Mouse (Mus musculus): ENCODE data around the gene Aifm3. TPM values are rescaled to one million over a fixed set of nuclear protein-coding genes. Genes with fewer than 3 reads are reported as not detected.
"Not testable (repeated sequence)": the region's sequence is repeated elsewhere in the genome, so short reads cannot be mapped to it uniquely, and the experiment has no call there.

The Aifm3 gene
- polyA plus RNA-seq, 1 experiment, result 472 TPM

DNA sequence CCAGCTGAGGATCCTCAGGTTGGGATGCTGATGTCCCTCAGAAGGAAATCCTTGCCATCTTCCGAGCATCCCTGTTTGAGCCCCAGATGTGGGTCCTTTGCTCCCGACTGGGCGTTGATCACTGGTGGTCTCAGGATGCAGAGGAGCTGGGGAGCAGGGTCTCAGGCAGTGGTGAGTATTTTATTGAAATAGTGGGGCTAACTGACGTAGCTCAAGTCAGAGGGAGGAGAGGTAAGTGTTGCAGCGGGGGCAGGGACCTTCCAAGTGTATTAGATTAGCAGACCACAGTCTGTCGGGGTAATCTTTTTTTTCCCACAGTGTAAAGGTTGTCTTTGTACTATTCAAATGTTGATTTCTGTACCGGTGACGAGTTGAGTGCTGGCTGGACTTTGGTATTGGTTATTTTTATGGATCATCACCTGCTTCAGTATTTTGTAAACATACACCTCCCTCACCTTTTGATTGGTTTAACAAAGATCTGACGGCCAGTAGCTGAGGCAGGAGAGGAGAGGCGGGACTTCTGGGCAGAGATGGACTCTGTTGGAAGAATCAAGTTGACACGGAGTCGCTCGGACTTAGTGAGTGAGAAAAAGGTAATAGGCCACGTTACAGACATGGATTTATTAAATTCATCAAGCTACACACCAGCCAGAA is 43.4 kb downstream of the Aifm3 start:
- 73% methylated on average over 14 of the region's 14 CpGs for WGBS

GRCm38 (mm10) chr16:17536584-17536983 is 47.2 kb downstream of the Aifm3 start:
- TF ChIP-seq POLR2A (IDR thresholded peaks at IDR 0.05; ENCODE audit: borderline replicate concordance, insufficient read depth, low read length), result no peak
- TF ChIP-seq CTCF (IDR thresholded peaks at IDR 0.05; ENCODE audit: borderline replicate concordance, insufficient read depth, low read depth, low read length), result no peak
- no peaks in the 10 kb centered on the region; the same call in 1 of the 2 replicates for H3K4me1 ChIP-seq (ENCODE audit: control insufficient read depth, insufficient read depth, low read length)
- no peaks in the 10 kb centered on the region for H3K27me3 ChIP-seq (ENCODE audit: control insufficient read depth, insufficient read depth, low read length)
- no peak overlapping the region for H3K4me3 ChIP-seq (replicated peaks; ENCODE audit: insufficient read depth, low read depth, low read length)
- H3K27ac ChIP-seq (ENCODE audit: insufficient read depth, low read length), result no peak overlapping the region
- DNase-seq, result no peak
- WGBS, result 93% methylated on average over 3 of the region's 3 CpGs

More for the DNA sequence above, 43.4 kb downstream of the Aifm3 start:
- H3K4me1 ChIP-seq (ENCODE audit: control insufficient read depth, insufficient read depth, low read length), result no peaks in the 10 kb centered on the region; the same call in 1 of the 2 replicates
- no peaks in the 10 kb centered on the region for H3K27me3 ChIP-seq (ENCODE audit: control insufficient read depth, insufficient read depth, low read length)
- TF ChIP-seq CTCF (IDR thresholded peaks at IDR 0.05; ENCODE audit: borderline replicate concordance, insufficient read depth, low read depth, low read length) (no peak), POLR2A (IDR thresholded peaks at IDR 0.05; ENCODE audit: borderline replicate concordance, insufficient read depth, low read length) (no peak)
- no peak overlapping the region for H3K4me3 ChIP-seq (replicated peaks; ENCODE audit: insufficient read depth, low read depth, low read length)
- H3K27ac ChIP-seq (ENCODE audit: insufficient read depth, low read length), result no peak overlapping the region
- no peak for DNase-seq

- no peak for DNase-seq
- no peak overlapping the region for H3K4me3 ChIP-seq (replicated peaks; ENCODE audit: insufficient read depth, low read depth, low read length)
- no peak overlapping the region for H3K27ac ChIP-seq (ENCODE audit: insufficient read depth, low read length)
- WGBS, result 68% methylated on average over 2 of the region's 2 CpGs
- H3K4me1 ChIP-seq (ENCODE audit: control insufficient read depth, insufficient read depth, low read length), result no peaks in the 10 kb centered on the region
- TF ChIP-seq CTCF (IDR thresholded peaks at IDR 0.05; ENCODE audit: borderline replicate concordance, insufficient read depth, low read depth, low read length) (no peak), POLR2A (IDR thresholded peaks at IDR 0.05; ENCODE audit: borderline replicate concordance, insufficient read depth, low read length) (no peak)
- H3K27me3 ChIP-seq (ENCODE audit: control insufficient read depth, insufficient read depth, low read length), result no peaks in the 10 kb centered on the region
Measured at GRCm38 (mm10) chr16:17542632-17543031, 53.2 kb downstream of the Aifm3 start.

- no peak overlapping the region for H3K4me3 ChIP-seq (replicated peaks; ENCODE audit: insufficient read depth, low read depth, low read length)
- no peaks in the 10 kb centered on the region for H3K4me1 ChIP-seq (ENCODE audit: control insufficient read depth, insufficient read depth, low read length)
- H3K27me3 ChIP-seq (ENCODE audit: control insufficient read depth, insufficient read depth, low read length), result no peaks in the 10 kb centered on the region
- TF ChIP-seq POLR2A (IDR thresholded peaks at IDR 0.05; ENCODE audit: borderline replicate concordance, insufficient read depth, low read length), result no peak
- no peak for TF ChIP-seq CTCF (IDR thresholded peaks at IDR 0.05; ENCODE audit: borderline replicate concordance, insufficient read depth, low read depth, low read length)
- no peak overlapping the region for H3K27ac ChIP-seq (ENCODE audit: insufficient read depth, low read length)
- DNase-seq, result no peak
- 89% methylated on average over 7 of the region's 7 CpGs for WGBS
Measured at GRCm38 (mm10) chr16:17552837-17553236, 63.4 kb downstream of the Aifm3 start.

GRCm38 (mm10) chr16:17553910-17554685 is 64.7 kb downstream of the Aifm3 start:
- TF ChIP-seq CTCF (IDR thresholded peaks at IDR 0.05; ENCODE audit: borderline replicate concordance, insufficient read depth, low read depth, low read length), result no peak
- TF ChIP-seq POLR2A (IDR thresholded peaks at IDR 0.05; ENCODE audit: borderline replicate concordance, insufficient read depth, low read length), result no peak
- DNase-seq, result no peak
- 4% methylated on average over 18 of the region's 18 CpGs for WGBS
- Histone ChIP-seq H3K4me3 (replicated peaks; ENCODE audit: insufficient read depth, low read depth, low read length) (no peak overlapping the region), H3K27me3 (ENCODE audit: control insufficient read depth, insufficient read depth, low read length) (no peaks in the 10 kb centered on the region), H3K4me1 (ENCODE audit: control insufficient read depth, insufficient read depth, low read length) (no peaks in the 10 kb centered on the region), H3K27ac (ENCODE audit: insufficient read depth, low read length) (no peak overlapping the region)

GRCm38 (mm10) chr16:17554702-17555101 is 65.3 kb downstream of the Aifm3 start:
- not testable (repeated sequence) for H3K4me1 ChIP-seq (ENCODE audit: control insufficient read depth, insufficient read depth, low read length); H3K27ac ChIP-seq (ENCODE audit: insufficient read depth, low read length); DNase-seq; H3K27me3 ChIP-seq (ENCODE audit: control insufficient read depth, insufficient read depth, low read length); H3K4me3 ChIP-seq (replicated peaks; ENCODE audit: insufficient read depth, low read depth, low read length)
- WGBS, result 44% methylated on average over 4 of the region's 4 CpGs

GRCm38 (mm10) chr16:17556180-17556579 is 66.8 kb downstream of the Aifm3 start:
- no peaks in the 10 kb centered on the region for H3K4me1 ChIP-seq (ENCODE audit: control insufficient read depth, insufficient read depth, low read length)
- no peaks in the 10 kb centered on the region for H3K27me3 ChIP-seq (ENCODE audit: control insufficient read depth, insufficient read depth, low read length)
- WGBS, result 76% methylated on average over 4 of the region's 4 CpGs
- no peak overlapping the region for H3K4me3 ChIP-seq (replicated peaks; ENCODE audit: insufficient read depth, low read depth, low read length)
- DNase-seq, result no peak
- H3K27ac ChIP-seq (ENCODE audit: insufficient read depth, low read length), result no peak overlapping the region
- TF ChIP-seq POLR2A (IDR thresholded peaks at IDR 0.05; ENCODE audit: borderline replicate concordance, insufficient read depth, low read length) (no peak), CTCF (IDR thresholded peaks at IDR 0.05; ENCODE audit: borderline replicate concordance, insufficient read depth, low read depth, low read length) (no peak)

- TF ChIP-seq CTCF (IDR thresholded peaks at IDR 0.05; ENCODE audit: borderline replicate concordance, insufficient read depth, low read depth, low read length) (no peak), POLR2A (IDR thresholded peaks at IDR 0.05; ENCODE audit: borderline replicate concordance, insufficient read depth, low read length) (no peak)
- H3K27ac ChIP-seq (ENCODE audit: insufficient read depth, low read length), result no peak overlapping the region
- H3K4me3 ChIP-seq (replicated peaks; ENCODE audit: insufficient read depth, low read depth, low read length), result no peak overlapping the region
- WGBS, result 52% methylated on average over 4 of the region's 4 CpGs
- no peaks in the 10 kb centered on the region for H3K27me3 ChIP-seq (ENCODE audit: control insufficient read depth, insufficient read depth, low read length)
- H3K4me1 ChIP-seq (ENCODE audit: control insufficient read depth, insufficient read depth, low read length), result no peaks in the 10 kb centered on the region; the same call in 1 of the 2 replicates
- no peak for DNase-seq
Measured at GRCm38 (mm10) chr16:17556907-17557306, 67.5 kb downstream of the Aifm3 start.

Other genes with a start within 250 kb of the Aifm3 start
- 59.3 and 66.9 TPM in 2 replicates for gene Tmem191c, start 213.5 kb upstream of the Aifm3 start, polyA plus RNA-seq (2012; rRNA removed)
- gene Serpind1, start 158.2 kb upstream of the Aifm3 start, polyA plus RNA-seq (2012; rRNA removed), result 6.0 and 6.5 TPM in 2 replicates
- gene Snap29, start 83.6 kb upstream of the Aifm3 start, polyA plus RNA-seq (2012; rRNA removed), result 9.4 and 10.1 TPM in 2 replicates
- gene Pi4ka, start 83.3 kb upstream of the Aifm3 start, polyA plus RNA-seq (2012; rRNA removed), result 251 and 265 TPM in 2 replicates
- gene Crkl, start 37.6 kb upstream of the Aifm3 start, polyA plus RNA-seq (2012; rRNA removed), result 37.9 and 41.0 TPM in 2 replicates
- 240 and 242 TPM in 2 replicates for gene Lztr1, start 19.1 kb downstream of the Aifm3 start, polyA plus RNA-seq (2012; rRNA removed)
- gene Thap7, start 41.5 kb downstream of the Aifm3 start, polyA plus RNA-seq (2012; rRNA removed), result 74.3 TPM in 2 replicates
- gene Lrrc74b, start 71.6 kb downstream of the Aifm3 start, polyA plus RNA-seq (2012; rRNA removed), result 0.36 and 0.89 TPM in 2 replicates
- 4.8 and 6.5 TPM in 2 replicates for gene P2rx6, start 72.3 kb downstream of the Aifm3 start, polyA plus RNA-seq (2012; rRNA removed)
- 40.8 and 46.2 TPM in 2 replicates for gene Slc7a4, start 93.6 kb downstream of the Aifm3 start, polyA plus RNA-seq (2012; rRNA removed)
- gene Smpd4, start 129.7 kb downstream of the Aifm3 start, polyA plus RNA-seq (2012; rRNA removed), result 113 and 125 TPM in 2 replicates
- 112 and 123 TPM in 2 replicates for gene Ccdc74a, start 156.9 kb downstream of the Aifm3 start, polyA plus RNA-seq (2012; rRNA removed)
- gene Med15, start 243.3 kb downstream of the Aifm3 start, polyA plus RNA-seq (2012; rRNA removed), result 73.1 and 78.7 TPM in 2 replicates

Data from cerebellum, adult 2 months (tissue).